Mouse (Mus musculus) liver, embryonic 12.5 days (tissue): ENCODE measurements around the gene Slc16a12. TPM values are rescaled to one million over a fixed set of nuclear protein-coding genes. Genes with fewer than 3 reads are reported as not detected.
A peak's percentile ranks its signal among the peaks of the same experiment; 100 is the strongest.

Experiments
- ATAC-seq: fragments of 200-750 bp; cut with Nextera tagmentation; 2 replicates; pipeline ENCODE4 v1.8.0; 2017; ENCODE audit warnings: moderate number of reproducible peaks, mild to moderate bottlenecking, moderate library complexity
- H3K27ac ChIP-seq: fragments of 300-500 bp; sonication (generic); 2 replicates; pipeline ENCODE4 v1.5.1; 2016; ENCODE audit warnings: mild to moderate bottlenecking
- H3K27me3 ChIP-seq: fragments of 300-500 bp; sonication (generic); replicated peaks from 2 replicates; pipeline ENCODE4 v1.6.1; 2016; ENCODE audit warnings: mild to moderate bottlenecking, moderate library complexity
- H3K36me3 ChIP-seq: fragments of 300-500 bp; sonication (generic); 2 replicates; pipeline ENCODE4 v1.6.1; 2016; ENCODE audit warnings: mild to moderate bottlenecking, moderate library complexity
- H3K4me1 ChIP-seq: fragments of 300-500 bp; sonication (generic); 2 replicates; pipeline ENCODE4 v1.6.1; 2016
- H3K4me2 ChIP-seq: fragments of 300-500 bp; sonication (generic); 2 replicates; pipeline ENCODE4 v1.6.1; 2016; ENCODE audit warnings: mild to moderate bottlenecking, moderate library complexity
- H3K4me3 ChIP-seq: fragments of 300-500 bp; sonication (generic); 2 replicates; pipeline ENCODE4 v1.5.1; 2016; ENCODE audit warnings: mild to moderate bottlenecking, moderate library complexity
- H3K9ac ChIP-seq: fragments of 300-500 bp; sonication (generic); 2 replicates; pipeline ENCODE4 v1.6.1; 2016; ENCODE audit warnings: mild to moderate bottlenecking, moderate library complexity
- H3K9me3 ChIP-seq: fragments of 300-500 bp; sonication (generic); replicated peaks from 2 replicates; pipeline ENCODE4 v1.6.1; 2016; ENCODE audit warnings: mild to moderate bottlenecking, moderate library complexity
- WGBS: fragments of 180-500 bp; shearing (Covaris S2); methylation state at CpG from one replicate; pipeline ENCODE4 v1.1.7; 2016; ENCODE audit not compliant: insufficient replicate concordance; 5-methylcytosine and 5-hydroxymethylcytosine counted together
- polyA plus RNA-seq: library from polyadenylated mRNA; unstranded; fragments of >200 nt; fragmentation: Nextera tagmentation; extraction: Ambion mirVana; gene quantifications from 2 replicates; pipeline ENCODE4 v1.2.1, GENCODE M21; 2016

Gene Slc16a12
- polyA plus RNA-seq, 1 experiment from 2014 or later: 10.9 TPM

DNA sequence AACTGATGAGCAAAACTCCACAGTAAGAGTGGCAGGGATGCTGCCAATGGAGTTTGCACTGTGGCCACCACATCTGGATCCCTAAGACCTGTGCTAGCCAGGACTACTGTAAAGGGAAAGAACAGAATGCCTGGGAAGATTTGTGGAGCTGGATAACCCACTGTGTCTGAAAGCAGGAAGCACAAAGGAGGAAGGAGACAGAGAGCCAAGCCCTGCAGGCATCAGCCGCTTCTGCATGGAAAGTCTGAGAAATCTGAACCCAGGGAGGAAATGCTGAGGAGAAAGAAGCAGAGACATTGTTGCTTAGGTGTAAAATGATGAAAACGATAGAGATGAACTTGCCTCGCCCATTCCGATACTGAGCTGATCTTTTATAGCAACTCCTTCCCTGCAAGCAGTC lies 22.5 kb downstream of the Slc16a12 start:
- H3K27ac ChIP-seq: no peak overlapping the region
- no peak for ATAC-seq
- H3K4me2 ChIP-seq: no peak overlapping the region
- H3K27me3 ChIP-seq: no peaks in the 10 kb centered on the region
- H3K9me3 ChIP-seq: no peaks in the 10 kb centered on the region
- H3K4me3 ChIP-seq: no peak overlapping the region
- WGBS: 69% methylated on average over 4 of the region's 4 CpGs
- H3K4me1 ChIP-seq: peaks cover 10% of the 10 kb centered on the region
- H3K36me3 ChIP-seq: no peaks in the 10 kb centered on the region
- no peak overlapping the region for H3K9ac ChIP-seq

DNA sequence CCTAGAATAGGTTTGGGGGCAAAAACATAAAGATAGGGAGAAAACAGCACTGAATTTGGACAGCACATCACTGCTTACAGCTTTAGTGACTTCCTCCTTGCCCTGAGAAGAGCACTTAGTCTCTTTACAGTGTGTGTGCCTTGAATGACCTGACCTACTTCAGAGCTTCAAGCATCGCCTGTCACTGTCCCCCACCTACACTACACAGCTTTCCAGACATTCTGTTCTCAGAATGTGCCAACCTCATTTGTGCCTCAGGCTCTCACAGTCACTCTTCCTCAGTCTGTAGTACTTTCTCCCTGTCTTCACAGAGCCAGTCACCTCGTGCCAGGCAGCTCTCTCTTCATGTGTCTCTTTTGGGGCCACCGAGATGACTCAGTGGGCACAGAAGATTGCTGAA lies 24.5 kb downstream of the Slc16a12 start:
- no peak overlapping the region for H3K4me3 ChIP-seq
- H3K27ac ChIP-seq: no peak overlapping the region
- WGBS: 72% methylated on average over 3 of the region's 3 CpGs
- no peak overlapping the region for H3K9ac ChIP-seq
- peaks cover 10% of the 10 kb centered on the region for H3K4me1 ChIP-seq
- no peaks in the 10 kb centered on the region for H3K27me3 ChIP-seq
- H3K36me3 ChIP-seq: no peaks in the 10 kb centered on the region
- no peak overlapping the region for H3K4me2 ChIP-seq
- H3K9me3 ChIP-seq: no peaks in the 10 kb centered on the region
- ATAC-seq: no peak

GRCm38 (mm10) chr19:34720130-34720529 lies 27.0 kb downstream of the Slc16a12 start:
- Histone ChIP-seq H3K27ac (no peak overlapping the region), H3K9ac (no peak overlapping the region), H3K4me2 (no peak overlapping the region), H3K4me1 (peaks cover 3% of the 10 kb centered on the region; the same call in 1 of the 2 replicates), H3K36me3 (no peaks in the 10 kb centered on the region), H3K4me3 (no peak overlapping the region), H3K9me3 (no peaks in the 10 kb centered on the region), H3K27me3 (no peaks in the 10 kb centered on the region)
- no peak for ATAC-seq

GRCm38 (mm10) chr19:34718963-34719362 lies 28.1 kb downstream of the Slc16a12 start:
- H3K9ac ChIP-seq: no peak overlapping the region
- H3K4me3 ChIP-seq: no peak overlapping the region
- H3K4me1 ChIP-seq: no peaks in the 10 kb centered on the region
- no peaks in the 10 kb centered on the region for H3K27me3 ChIP-seq
- no peak overlapping the region for H3K4me2 ChIP-seq
- ATAC-seq: no peak
- no peaks in the 10 kb centered on the region for H3K36me3 ChIP-seq
- no peaks in the 10 kb centered on the region for H3K9me3 ChIP-seq
- no peak overlapping the region for H3K27ac ChIP-seq
- 66% methylated on average over 5 of the region's 5 CpGs for WGBS

DNA sequence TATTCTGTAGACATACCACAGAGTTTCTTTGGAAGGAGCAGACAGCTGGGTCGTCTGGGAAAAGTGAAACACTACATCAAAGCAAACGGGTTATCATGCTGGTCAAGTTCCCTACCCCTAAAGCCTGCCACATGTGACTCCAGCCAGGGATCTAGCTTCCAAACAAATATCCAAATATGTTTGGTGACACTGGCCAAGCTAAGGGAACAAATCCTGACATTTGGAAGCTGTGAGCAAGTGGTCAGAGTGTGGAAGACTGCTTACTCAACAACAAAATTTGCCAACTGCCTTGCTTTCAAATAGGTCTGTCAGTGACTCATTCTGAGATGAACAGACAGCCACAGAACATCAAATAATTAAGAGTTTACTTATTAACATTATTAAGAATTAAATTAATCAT lies 28.6 kb downstream of the Slc16a12 start:
- Histone ChIP-seq H3K27ac (no peak overlapping the region), H3K9ac (no peak overlapping the region), H3K9me3 (no peaks in the 10 kb centered on the region), H3K4me3 (no peak overlapping the region), H3K27me3 (no peaks in the 10 kb centered on the region), H3K4me1 (no peaks in the 10 kb centered on the region), H3K36me3 (no peaks in the 10 kb centered on the region), H3K4me2 (no peak overlapping the region)
- 52% methylated on average over 2 of the region's 2 CpGs for WGBS
- no peak for ATAC-seq

DNA sequence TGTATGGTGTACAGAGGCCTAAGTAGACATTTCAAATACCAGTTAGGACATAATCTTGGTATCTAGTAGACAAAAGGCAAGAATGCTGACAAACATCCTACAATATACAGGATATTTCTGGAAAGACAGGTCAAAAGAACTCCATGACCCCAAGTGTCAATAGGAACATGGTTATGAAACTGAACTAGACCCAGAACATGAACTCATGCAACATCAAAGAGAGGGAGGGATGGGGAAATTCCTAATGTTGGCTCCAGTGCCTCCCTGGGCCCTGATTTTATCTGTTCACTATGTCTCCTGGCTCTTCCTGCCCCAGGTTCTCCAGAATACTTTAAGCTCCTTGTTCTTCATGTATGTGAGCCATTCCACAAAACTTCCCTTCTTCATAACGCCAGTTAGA lies 31.2 kb downstream of the Slc16a12 start:
- H3K9me3 ChIP-seq: no peaks in the 10 kb centered on the region
- no peak for ATAC-seq
- 41% methylated on average over 1 of the region's 1 CpGs for WGBS

DNA sequence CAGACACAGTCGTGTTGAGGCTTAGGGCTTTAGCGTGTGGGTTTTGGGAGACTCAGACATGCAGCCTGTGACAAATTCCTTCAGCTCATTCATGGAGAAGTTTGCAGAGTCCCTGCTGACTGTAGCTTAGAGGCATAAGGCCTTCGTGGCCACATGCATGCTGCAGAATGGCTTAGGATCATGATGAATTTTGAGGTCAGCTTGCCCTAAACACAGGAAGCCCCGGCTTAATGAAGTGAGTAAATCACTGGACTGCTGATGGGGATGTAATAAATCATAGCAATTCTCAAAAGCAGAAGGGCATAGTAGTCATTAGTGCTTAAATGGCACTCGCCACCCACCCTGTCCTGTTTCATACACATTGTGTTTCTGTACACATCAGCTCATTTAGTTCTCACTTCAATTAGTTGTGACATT lies 32.8 kb downstream of the Slc16a12 start:
- Histone ChIP-seq H3K4me3 (no peak overlapping the region), H3K36me3 (no peaks in the 10 kb centered on the region), H3K27me3 (no peaks in the 10 kb centered on the region), H3K27ac (no peak overlapping the region), H3K9me3 (no peaks in the 10 kb centered on the region), H3K4me2 (no peak overlapping the region), H3K4me1 (peaks cover 6% of the 10 kb centered on the region; the same call in 1 of the 2 replicates), H3K9ac (no peak overlapping the region)
- no peak for ATAC-seq
- 59% methylated on average over 5 of the region's 5 CpGs for WGBS

More for the DNA sequence above, 31.2 kb downstream of the Slc16a12 start:
- H3K27me3 ChIP-seq: no peaks in the 10 kb centered on the region
- H3K9ac ChIP-seq: no peak overlapping the region
- no peak overlapping the region for H3K4me3 ChIP-seq
- no peak overlapping the region for H3K27ac ChIP-seq
- H3K36me3 ChIP-seq: no peaks in the 10 kb centered on the region
- H3K4me2 ChIP-seq: no peak overlapping the region
- H3K4me1 ChIP-seq: peaks cover 6% of the 10 kb centered on the region; the same call in 1 of the 2 replicates

GRCm38 (mm10) chr19:34712050-34712449 lies 35.0 kb downstream of the Slc16a12 start:
- Histone ChIP-seq H3K4me3 (no peak overlapping the region), H3K9ac (no peak overlapping the region), H3K27ac (no peak overlapping the region), H3K4me1 (peaks cover 6% of the 10 kb centered on the region; the same call in 1 of the 2 replicates), H3K9me3 (no peaks in the 10 kb centered on the region), H3K36me3 (no peaks in the 10 kb centered on the region), H3K4me2 (no peak overlapping the region), H3K27me3 (no peaks in the 10 kb centered on the region)
- WGBS: 24% methylated on average over 2 of the region's 2 CpGs
- ATAC-seq: peak; percentile 68; the same call in 1 of the 2 replicates

DNA sequence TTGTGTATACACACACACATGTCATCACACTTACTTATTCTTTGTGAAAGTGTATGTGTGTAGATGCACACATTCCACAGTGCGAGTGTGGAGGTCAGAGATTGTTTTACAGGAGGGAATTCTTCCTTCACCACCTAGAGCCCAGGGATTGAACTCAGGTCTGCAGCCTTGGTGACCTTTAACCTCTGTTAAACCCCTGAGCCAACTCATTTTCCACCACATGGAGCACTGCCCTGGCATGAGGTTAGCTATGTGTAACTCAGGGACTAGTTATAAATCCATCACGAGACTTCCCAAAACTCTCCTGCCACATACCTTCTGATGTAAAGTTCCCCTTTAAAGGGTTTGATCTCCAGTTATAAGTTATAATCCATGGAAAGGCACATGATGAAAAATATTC lies 38.9 kb downstream of the Slc16a12 start:
- peaks cover 10% of the 10 kb centered on the region; the same call in 1 of the 2 replicates for H3K4me1 ChIP-seq
- no peaks in the 10 kb centered on the region for H3K27me3 ChIP-seq
- 66% methylated on average over 2 of the region's 2 CpGs for WGBS
- ATAC-seq: no peak
- H3K4me3 ChIP-seq: no peak overlapping the region
- H3K36me3 ChIP-seq: no peaks in the 10 kb centered on the region
- no peak overlapping the region for H3K4me2 ChIP-seq
- H3K9ac ChIP-seq: no peak overlapping the region
- no peaks in the 10 kb centered on the region for H3K9me3 ChIP-seq
- H3K27ac ChIP-seq: no peak overlapping the region

- H3K36me3 ChIP-seq: no peaks in the 10 kb centered on the region
- no peak overlapping the region for H3K27ac ChIP-seq
- no peak for ATAC-seq
These were observed 39.5 kb downstream of the Slc16a12 start for GRCm38 (mm10) chr19:34707571-34707970.

GRCm38 (mm10) chr19:34706261-34706660 lies 40.8 kb downstream of the Slc16a12 start:
- H3K4me3 ChIP-seq: no peak overlapping the region
- H3K27me3 ChIP-seq: no peaks in the 10 kb centered on the region
- no peak for ATAC-seq
- H3K27ac ChIP-seq: no peak overlapping the region
- no peaks in the 10 kb centered on the region for H3K9me3 ChIP-seq
- WGBS: 60% methylated on average over 6 of the region's 6 CpGs
- no peak overlapping the region for H3K9ac ChIP-seq
- no peaks in the 10 kb centered on the region for H3K36me3 ChIP-seq
- peaks cover 6% of the 10 kb centered on the region; the same call in 1 of the 2 replicates for H3K4me1 ChIP-seq
- H3K4me2 ChIP-seq: no peak overlapping the region

More at GRCm38 (mm10) chr19:34707571-34707970, 39.5 kb downstream of the Slc16a12 start:
- Histone ChIP-seq H3K27me3 (no peaks in the 10 kb centered on the region), H3K4me3 (no peak overlapping the region), H3K9ac (no peak overlapping the region), H3K4me1 (peaks cover 10% of the 10 kb centered on the region; the same call in 1 of the 2 replicates), H3K4me2 (no peak overlapping the region), H3K9me3 (no peaks in the 10 kb centered on the region)
- WGBS: 50% methylated on average over 2 of the region's 2 CpGs

- H3K9me3 ChIP-seq: no peaks in the 10 kb centered on the region
- ATAC-seq: no peak
These were observed 41.9 kb downstream of the Slc16a12 start for GRCm38 (mm10) chr19:34705141-34705540.

DNA sequence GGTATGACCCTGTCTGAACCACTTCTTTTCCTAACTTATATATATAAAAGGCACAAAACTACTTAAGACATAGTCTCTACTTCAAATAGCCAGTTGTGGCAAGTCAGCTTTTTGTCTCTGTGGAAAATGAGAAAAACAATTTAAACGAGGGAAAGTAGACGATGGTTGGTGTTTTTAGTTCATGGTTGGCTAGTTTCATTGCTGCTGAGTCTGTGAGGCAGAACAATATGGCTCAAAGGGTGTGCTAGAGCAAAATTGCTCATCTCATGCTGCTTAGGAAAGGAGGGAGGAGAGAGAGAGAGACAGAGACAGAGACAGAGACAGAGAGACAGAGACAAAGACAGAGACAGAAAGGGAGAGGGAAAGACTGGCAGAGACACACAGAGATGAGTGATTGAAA lies 47.8 kb downstream of the Slc16a12 start:
- no peak overlapping the region for H3K9ac ChIP-seq
- ATAC-seq: no peak
- H3K27ac ChIP-seq: no peak overlapping the region
- H3K4me1 ChIP-seq: no peaks in the 10 kb centered on the region
- WGBS: 67% methylated on average over 2 of the region's 2 CpGs
- no peaks in the 10 kb centered on the region for H3K9me3 ChIP-seq
- H3K4me3 ChIP-seq: no peak overlapping the region
- H3K36me3 ChIP-seq: no peaks in the 10 kb centered on the region
- H3K27me3 ChIP-seq: no peaks in the 10 kb centered on the region
- H3K4me2 ChIP-seq: no peak overlapping the region

More at GRCm38 (mm10) chr19:34705141-34705540, 41.9 kb downstream of the Slc16a12 start:
- Histone ChIP-seq H3K4me3 (no peak overlapping the region), H3K9ac (no peak overlapping the region), H3K36me3 (no peaks in the 10 kb centered on the region), H3K4me2 (no peak overlapping the region), H3K27me3 (no peaks in the 10 kb centered on the region), H3K27ac (no peak overlapping the region), H3K4me1 (0 out of 2 replicates have a peak, but pooled peaks cover 4% of the 10 kb centered on the region)
- 84% methylated on average over 1 of the region's 1 CpGs for WGBS
